Mouse (Mus musculus) layer of hippocampus, postnatal 25 days (tissue): Measurements from ENCODE around the gene Pdik1l. TPM values are rescaled to one million over a fixed set of nuclear protein-coding genes. Genes with fewer than 3 reads are reported as not detected.

ENCODE experiments used
- DNase-seq, 2 experiments: peaks; one replicate each; pipeline ENCODE4 v3.0.0; 2022; ENCODE audit warnings: mixed read lengths in 2 of 2, low spot score in 1 of 2; ENCODE audit errors: extremely low spot score in 1 of 2
- total RNA-seq, 2 experiments: library from RNA; stranded (reverse); gene quantifications; 2 replicates each; pipeline ENCODE4 v1.2.3; 2021

The Pdik1l gene
- total RNA-seq, 2 experiments from 2014 or later = 15.2 to 16.7 TPM

- DNase-seq = peak; percentile 96 to 97
Measured at GRCm38 (mm10) chr4:134245148-134245843, 42.4 kb downstream of the Pdik1l start, which contains the start of gene Zfp593. Gene Zfp593 (minus strand): TSS chr4:134245592.

- no peak for DNase-seq
Measured at GRCm38 (mm10) chr4:134243516-134244250, 44.0 kb downstream of the Pdik1l start, which contains the start of gene E130218I03Rik. Gene E130218I03Rik (plus strand): TSS chr4:134243662.

GRCm38 (mm10) chr4:134238686-134239085, 49.0 kb downstream of the Pdik1l start:
- no peak for DNase-seq

- no peak for DNase-seq
Measured at GRCm38 (mm10) chr4:134238279-134238651, 49.4 kb downstream of the Pdik1l start, which contains the start of gene Cnksr1. Gene Cnksr1 (minus strand): TSS chr4:134238399.

- no peak for DNase-seq
Measured at GRCm38 (mm10) chr4:134237582-134238278, 50.0 kb downstream of the Pdik1l start.

GRCm38 (mm10) chr4:134234876-134235275, 52.8 kb downstream of the Pdik1l start:
- no peak for DNase-seq

GRCm38 (mm10) chr4:134230431-134230830, 57.3 kb downstream of the Pdik1l start:
- no peak for DNase-seq

- no peak for DNase-seq
Measured at GRCm38 (mm10) chr4:134227194-134227593, 60.5 kb downstream of the Pdik1l start, which contains the start of gene Catsper4. Gene Catsper4 (minus strand): TSS chr4:134227383.

Other genes with a start within 250 kb of the Pdik1l start
- not detected for gene Zfp683, start 234.1 kb downstream of the Pdik1l start, total RNA-seq
- gene Crybg2, start 227.1 kb downstream of the Pdik1l start, total RNA-seq = 1 to 10 TPM; 1.2 to 1.6 TPM
- gene Cd52, start 192.8 kb downstream of the Pdik1l start, total RNA-seq = 1 to 10 TPM; 1.6 TPM
- gene Ubxn11, start 185.3 kb downstream of the Pdik1l start, total RNA-seq = 10 to 100 TPM; 24.0 to 32.1 TPM
- gene Sh3bgrl3, start 159.1 kb downstream of the Pdik1l start, total RNA-seq = 100 to 1,000 TPM; 281 to 297 TPM
- 10 to 100 TPM; 11.9 to 13.9 TPM for gene Cep85, start 100.8 kb downstream of the Pdik1l start, total RNA-seq
- not detected for gene Gm7534, start 84.9 kb downstream of the Pdik1l start, total RNA-seq
- gene Catsper4, start 60.5 kb downstream of the Pdik1l start, total RNA-seq = not detected
- under 1 TPM; 0.57 to 0.70 TPM for gene Cnksr1, start 49.5 kb downstream of the Pdik1l start, total RNA-seq
- not detected for gene E130218I03Rik, start 44.2 kb downstream of the Pdik1l start, total RNA-seq
- 10 to 100 TPM in 1 of 2 experiments, 1 to 10 TPM in 1; 9.9 to 10.3 TPM for gene Zfp593, start 42.3 kb downstream of the Pdik1l start, total RNA-seq
- not detected for gene Gm30191, start 41.0 kb downstream of the Pdik1l start, total RNA-seq
- 1 to 10 TPM; 3.0 to 3.9 TPM for gene Grrp1, start 33.8 kb downstream of the Pdik1l start, total RNA-seq
- gene Trim63, start 27.2 kb upstream of the Pdik1l start, total RNA-seq = not detected
- gene Slc30a2, start 55.3 kb upstream of the Pdik1l start, total RNA-seq = under 1 TPM in 1 of 2 experiments, not detected in 1; 0.12 TPM
- 10 to 100 TPM; 46.8 TPM for gene Extl1, start 96.0 kb upstream of the Pdik1l start, total RNA-seq
- gene Pafah2, start 108.4 kb upstream of the Pdik1l start, total RNA-seq = 1 to 10 TPM; 5.0 to 7.6 TPM
- 100 to 1,000 TPM; 338 to 387 TPM for gene Stmn1, start 180.4 kb upstream of the Pdik1l start, total RNA-seq
- gene Paqr7, start 208.8 kb upstream of the Pdik1l start, total RNA-seq = 10 to 100 TPM; 53.2 to 66.7 TPM
- gene Aunip, start 223.1 kb upstream of the Pdik1l start, total RNA-seq = under 1 TPM in 1 of 2 experiments, not detected in 1; 0.57 TPM
- 10 to 100 TPM; 69.5 to 72.0 TPM for gene Mtfr1l, start 247.5 kb upstream of the Pdik1l start, total RNA-seq